Mouse (Mus musculus) limb, embryonic 11.5 days (tissue): ENCODE results near the gene Rsph6a. TPM values are rescaled to one million over a fixed set of nuclear protein-coding genes. Genes with fewer than 3 reads are reported as not detected.
A peak's percentile ranks its signal among the peaks of the same experiment; 100 is the strongest.

Source experiments
- ATAC-seq: fragments of 200-750 bp; cut with Nextera tagmentation; 2 replicates; pipeline ENCODE4 v1.8.0; 2017; ENCODE audit warnings: low read depth; ENCODE audit not compliant: insufficient number of reproducible peaks, low FRiP score, low TSS enrichment
- DNase-seq: peaks from one replicate; pipeline ENCODE4 v3.0.0-alpha.2; 2015; ENCODE audit warnings: low spot score
- H3K27ac ChIP-seq: fragments of 300-500 bp; sonication (generic); replicated peaks from 2 replicates; pipeline ENCODE4 v1.5.1; 2014; ENCODE audit warnings: low read depth, mild to moderate bottlenecking, low read length
- H3K27me3 ChIP-seq: fragments of 300-500 bp; sonication (generic); 2 replicates; pipeline ENCODE4 v1.6.1; 2014; ENCODE audit warnings: mild to moderate bottlenecking, low read length, mixed read lengths; ENCODE audit not compliant: control insufficient read depth, insufficient read depth
- H3K36me3 ChIP-seq: fragments of 300-500 bp; sonication (generic); 2 replicates; pipeline ENCODE4 v1.6.1; 2014; ENCODE audit warnings: mild to moderate bottlenecking, low read length, moderate library complexity, mixed read lengths; ENCODE audit not compliant: control insufficient read depth, insufficient read depth
- H3K4me1 ChIP-seq: fragments of 300-500 bp; sonication (generic); 2 replicates; pipeline ENCODE4 v1.6.1; 2014; ENCODE audit warnings: low read length, mixed read lengths; ENCODE audit not compliant: control insufficient read depth, insufficient read depth
- H3K4me2 ChIP-seq: fragments of 300-500 bp; sonication (generic); 2 replicates; pipeline ENCODE4 v1.6.1; 2014; ENCODE audit warnings: low read depth, mild to moderate bottlenecking, moderate library complexity; ENCODE audit not compliant: severe bottlenecking
- H3K4me3 ChIP-seq: fragments of 300-500 bp; sonication (generic); 2 replicates; pipeline ENCODE4 v1.5.1; 2014; ENCODE audit warnings: low read depth, low read length
- H3K9ac ChIP-seq: fragments of 300-500 bp; sonication (generic); 2 replicates; pipeline ENCODE4 v1.6.1; 2014; ENCODE audit warnings: mild to moderate bottlenecking, low read length
- H3K9me3 ChIP-seq: fragments of 300-500 bp; sonication (generic); 2 replicates; pipeline ENCODE4 v1.6.1; 2016; ENCODE audit warnings: low read length; ENCODE audit not compliant: control insufficient read depth
- WGBS: fragments of 180-500 bp; shearing (Covaris S2); extraction: QIAGEN DNeasy Blood & Tissue Kit; methylation state at CpG from one replicate; pipeline ENCODE4 v1.1.7; 2014; 5-methylcytosine and 5-hydroxymethylcytosine counted together
- polyA plus RNA-seq: library from polyadenylated mRNA; unstranded; fragments of >200 nt; fragmentation: Nextera tagmentation; extraction: Ambion mirVana; gene quantifications from 2 replicates; pipeline ENCODE4 v1.2.1, GENCODE M21; 2014

Gene Rsph6a
- polyA plus RNA-seq, 1 experiment from 2014 or later, result not detected

- Histone ChIP-seq H3K36me3 (peaks cover 29% of the 10 kb centered on the region), H3K4me1 (no peaks in the 10 kb centered on the region), H3K27me3 (no peaks in the 10 kb centered on the region), H3K4me2 (no peak overlapping the region; the same call in 1 of the 2 replicates), H3K4me3 (no peak overlapping the region), H3K9me3 (no peaks in the 10 kb centered on the region), H3K27ac (no peak overlapping the region), H3K9ac (no peak overlapping the region)
- 82% methylated on average over 4 of the region's 4 CpGs for WGBS
- ATAC-seq (no peak), DNase-seq (no peak)
Observed at GRCm38 (mm10) chr7:19051161-19051560, 3.3 kb upstream of the Rsph6a start.

- Histone ChIP-seq H3K27ac (no peak overlapping the region), H3K36me3 (peaks cover 17% of the 10 kb centered on the region), H3K4me3 (no peak overlapping the region), H3K9ac (no peak overlapping the region), H3K4me1 (no peaks in the 10 kb centered on the region), H3K4me2 (no peak overlapping the region), H3K27me3 (no peaks in the 10 kb centered on the region), H3K9me3 (no peaks in the 10 kb centered on the region; the same call in 1 of the 2 replicates)
- DNase-seq (no peak), ATAC-seq (no peak)
- 90% methylated on average over 15 of the region's 15 CpGs for WGBS
Observed at GRCm38 (mm10) chr7:19052345-19053135, 1.9 kb upstream of the Rsph6a start.

GRCm38 (mm10) chr7:19053136-19053532, 1.4 kb upstream of the Rsph6a start:
- H3K36me3 ChIP-seq, result peaks cover 17% of the 10 kb centered on the region

GRCm38 (mm10) chr7:19054777-19055076, 237 bp downstream of the Rsph6a start:
- Histone ChIP-seq H3K27ac (no peak overlapping the region), H3K9ac (no peak overlapping the region), H3K27me3 (no peaks in the 10 kb centered on the region), H3K9me3 (no peaks in the 10 kb centered on the region; the same call in 1 of the 2 replicates), H3K4me2 (peak overlapping the region; percentile 12; the same call in 1 of the 2 replicates), H3K4me3 (no peak overlapping the region), H3K36me3 (peaks cover 11% of the 10 kb centered on the region), H3K4me1 (no peaks in the 10 kb centered on the region)
- WGBS, result 72% methylated on average over 9 of the region's 9 CpGs
- ATAC-seq (peak; percentile 23; the same call in 1 of the 2 replicates), DNase-seq (no peak)

More at GRCm38 (mm10) chr7:19053136-19053532, 1.4 kb upstream of the Rsph6a start:
- no peak overlapping the region for H3K9ac ChIP-seq
- no peaks in the 10 kb centered on the region for H3K4me1 ChIP-seq
- no peak overlapping the region for H3K27ac ChIP-seq
- H3K4me2 ChIP-seq, result no peak overlapping the region
- H3K4me3 ChIP-seq, result no peak overlapping the region
- no peaks in the 10 kb centered on the region for H3K27me3 ChIP-seq
- no peaks in the 10 kb centered on the region; the same call in 1 of the 2 replicates for H3K9me3 ChIP-seq
- WGBS, result 89% methylated on average over 7 of the region's 7 CpGs
- DNase-seq, result no peak
- ATAC-seq, result no peak

GRCm38 (mm10) chr7:19055108-19055507, 618 bp downstream of the Rsph6a start:
- Histone ChIP-seq H3K36me3 (peaks cover 11% of the 10 kb centered on the region), H3K4me2 (no peak overlapping the region), H3K4me3 (no peak overlapping the region), H3K27me3 (no peaks in the 10 kb centered on the region), H3K27ac (no peak overlapping the region), H3K9me3 (no peaks in the 10 kb centered on the region; the same call in 1 of the 2 replicates), H3K9ac (no peak overlapping the region), H3K4me1 (no peaks in the 10 kb centered on the region)
- no peak for ATAC-seq
- 88% methylated on average over 8 of the region's 8 CpGs for WGBS
- no peak for DNase-seq

- no peak for ATAC-seq
Observed at GRCm38 (mm10) chr7:19057405-19057804, 2.9 kb downstream of the Rsph6a start.

GRCm38 (mm10) chr7:19065896-19066295, 11.4 kb downstream of the Rsph6a start:
- H3K9me3 ChIP-seq, result peaks cover 5% of the 10 kb centered on the region
- 48% methylated on average over 13 of the region's 13 CpGs for WGBS
- H3K36me3 ChIP-seq, result no peaks in the 10 kb centered on the region
- H3K27ac ChIP-seq, result no peak overlapping the region
- peak overlapping the region; percentile 14; the same call in 1 of the 2 replicates for H3K4me3 ChIP-seq
- no peak for ATAC-seq
- no peak for DNase-seq
- 0 out of 2 replicates have a peak overlapping the region, but pooled peaks have one; percentile 12 for H3K4me2 ChIP-seq
- peaks cover 36% of the 10 kb centered on the region for H3K27me3 ChIP-seq
- no peaks in the 10 kb centered on the region for H3K4me1 ChIP-seq
- no peak overlapping the region for H3K9ac ChIP-seq

More at GRCm38 (mm10) chr7:19057405-19057804, 2.9 kb downstream of the Rsph6a start:
- Histone ChIP-seq H3K4me2 (no peak overlapping the region), H3K36me3 (peaks cover 2% of the 10 kb centered on the region; the same call in 1 of the 2 replicates), H3K9me3 (no peaks in the 10 kb centered on the region; the same call in 1 of the 2 replicates), H3K27me3 (no peaks in the 10 kb centered on the region), H3K27ac (no peak overlapping the region), H3K9ac (no peak overlapping the region), H3K4me1 (no peaks in the 10 kb centered on the region), H3K4me3 (no peak overlapping the region)
- no peak for DNase-seq
- 88% methylated on average over 10 of the region's 10 CpGs for WGBS

- Histone ChIP-seq H3K9ac (no peak overlapping the region), H3K27ac (no peak overlapping the region), H3K27me3 (peaks cover 36% of the 10 kb centered on the region), H3K4me3 (no peak overlapping the region), H3K4me1 (no peaks in the 10 kb centered on the region), H3K9me3 (peaks cover 5% of the 10 kb centered on the region), H3K4me2 (no peak overlapping the region), H3K36me3 (no peaks in the 10 kb centered on the region)
- ATAC-seq (no peak), DNase-seq (no peak)
- WGBS, result 42% methylated on average over 14 of the region's 14 CpGs
Observed at GRCm38 (mm10) chr7:19067063-19067462, 12.6 kb downstream of the Rsph6a start.
